Mouse (Mus musculus) limb, embryonic 12.5 days (tissue): ENCODE data around the gene Tpsab1. TPM values are rescaled to one million over a fixed set of nuclear protein-coding genes. Genes with fewer than 3 reads are reported as not detected.

Experiments
- ATAC-seq: fragments of 200-750 bp; cut with Nextera tagmentation; 2 replicates; pipeline ENCODE4 v1.8.0; 2017; ENCODE audit warnings: low read depth, moderate TSS enrichment; ENCODE audit not compliant: insufficient number of reproducible peaks, insufficient read depth, low FRiP score, low TSS enrichment
- H3K27ac ChIP-seq: fragments of 300-500 bp; sonication (generic); 2 replicates; pipeline ENCODE4 v1.5.1; 2016; ENCODE audit warnings: mild to moderate bottlenecking, moderate library complexity
- H3K27me3 ChIP-seq: fragments of 300-500 bp; sonication (generic); 2 replicates; pipeline ENCODE4 v1.6.1; 2016; ENCODE audit warnings: mild to moderate bottlenecking, moderate library complexity
- H3K36me3 ChIP-seq: fragments of 300-500 bp; sonication (generic); 2 replicates; pipeline ENCODE4 v1.6.1; 2016; ENCODE audit warnings: mild to moderate bottlenecking, moderate library complexity
- H3K4me1 ChIP-seq: fragments of 300-500 bp; sonication (generic); replicated peaks from 2 replicates; pipeline ENCODE4 v1.6.1; 2016
- H3K4me2 ChIP-seq: fragments of 300-500 bp; sonication (generic); 2 replicates; pipeline ENCODE4 v1.6.1; 2016; ENCODE audit warnings: mild to moderate bottlenecking, moderate library complexity
- H3K4me3 ChIP-seq: fragments of 300-500 bp; sonication (generic); replicated peaks from 2 replicates; pipeline ENCODE4 v1.5.1; 2016; ENCODE audit warnings: mild to moderate bottlenecking
- H3K9ac ChIP-seq: fragments of 300-500 bp; sonication (generic); replicated peaks from 2 replicates; pipeline ENCODE4 v1.6.1; 2016; ENCODE audit warnings: mild to moderate bottlenecking, moderate library complexity
- H3K9me3 ChIP-seq: fragments of 300-500 bp; sonication (generic); 2 replicates; pipeline ENCODE4 v1.6.1; 2016; ENCODE audit warnings: mild to moderate bottlenecking, moderate library complexity
- WGBS: fragments of 180-500 bp; shearing (Covaris S2); methylation state at CpG from one replicate; pipeline ENCODE4 v1.1.7; 2016; 5-methylcytosine and 5-hydroxymethylcytosine counted together
- polyA plus RNA-seq: library from polyadenylated mRNA; unstranded; fragments of >200 nt; fragmentation: Nextera tagmentation; extraction: Ambion mirVana; gene quantifications from 2 replicates; pipeline ENCODE4 v1.2.1, GENCODE M21; 2016

Gene Tpsab1
- not detected in 2 replicates for polyA plus RNA-seq

DNA sequence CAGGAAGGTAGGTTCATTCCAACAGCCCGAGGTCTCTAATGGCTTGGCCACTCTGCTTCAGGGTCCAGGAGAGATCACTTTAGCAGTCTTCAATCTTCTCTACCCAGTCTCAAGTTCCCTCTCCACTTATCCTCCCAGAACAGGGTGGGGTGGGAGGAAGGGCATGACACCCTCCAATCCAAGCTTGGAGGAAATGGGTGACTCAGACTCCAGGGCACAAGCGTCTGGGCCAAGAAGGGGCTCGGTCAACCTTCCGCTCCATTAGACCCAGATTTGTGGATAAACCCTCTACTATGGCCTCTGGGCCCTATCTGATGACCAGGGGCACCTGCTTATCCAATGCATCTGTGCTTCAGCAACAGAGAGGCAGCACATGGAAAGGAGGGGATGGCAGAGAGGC, at the start of gene Tpsab1:
Tpsab1 (minus strand) TSS at position 101 of the 400 bp plus-strand sequence.
- no peak within 1 kb of the TSS for H3K4me3 ChIP-seq
- H3K9me3 ChIP-seq: no peaks in the 10 kb centered on the region
- H3K27ac ChIP-seq: no peak within 1 kb of the TSS
- H3K9ac ChIP-seq: no peak within 1 kb of the TSS
- ATAC-seq: no peak
- no peaks in the 10 kb centered on the region for H3K36me3 ChIP-seq
- no peak within 1 kb of the TSS for H3K4me2 ChIP-seq
- H3K4me1 ChIP-seq: no peaks in the 10 kb centered on the region
- WGBS: 91% methylated on average over 4 of the region's 4 CpGs
- peaks cover 3% of the 10 kb centered on the region; the same call in 1 of the 2 replicates for H3K27me3 ChIP-seq

DNA sequence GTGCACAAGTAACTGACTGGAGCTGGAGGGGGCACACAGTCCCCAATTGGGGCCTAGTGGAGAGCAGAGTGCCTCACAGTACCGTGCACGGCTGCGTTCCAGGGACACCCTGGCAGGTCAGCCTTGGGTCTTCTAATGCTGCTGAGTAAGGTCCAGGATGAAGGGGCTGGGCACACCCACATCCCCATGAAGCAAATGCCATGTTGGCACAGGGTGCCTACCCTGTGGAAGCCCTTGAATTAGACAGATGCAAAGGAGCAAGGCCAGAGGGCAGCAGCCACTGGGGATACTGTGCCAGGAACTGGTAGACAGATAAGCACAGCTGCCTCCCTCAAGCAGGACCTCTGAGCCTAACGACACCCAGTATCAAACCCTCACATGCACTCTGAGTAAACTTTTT, 49.2 kb upstream of the Tpsab1 start:
- ATAC-seq: no peak
- no peak overlapping the region for H3K4me2 ChIP-seq
- 83% methylated on average over 4 of the region's 4 CpGs for WGBS
- H3K4me1 ChIP-seq: peaks cover 17% of the 10 kb centered on the region
- no peak overlapping the region for H3K27ac ChIP-seq
- no peak overlapping the region for H3K4me3 ChIP-seq
- no peak overlapping the region for H3K9ac ChIP-seq
- peaks cover 77% of the 10 kb centered on the region for H3K36me3 ChIP-seq
- H3K9me3 ChIP-seq: no peaks in the 10 kb centered on the region
- no peaks in the 10 kb centered on the region; the same call in 1 of the 2 replicates for H3K27me3 ChIP-seq

- no peak for ATAC-seq
- WGBS: 42% methylated on average over 9 of the region's 9 CpGs
- peaks cover 45% of the 10 kb centered on the region for H3K36me3 ChIP-seq
- H3K4me2 ChIP-seq: no peak overlapping the region
- no peaks in the 10 kb centered on the region for H3K4me1 ChIP-seq
- H3K9ac ChIP-seq: no peak overlapping the region
- H3K9me3 ChIP-seq: no peaks in the 10 kb centered on the region
- H3K27ac ChIP-seq: no peak overlapping the region
- peaks cover 6% of the 10 kb centered on the region; the same call in 1 of the 2 replicates for H3K27me3 ChIP-seq
- H3K4me3 ChIP-seq: no peak overlapping the region
These were observed 28.6 kb upstream of the Tpsab1 start for GRCm38 (mm10) chr17:25374011-25374410.

- H3K4me2 ChIP-seq: no peak overlapping the region
- H3K4me3 ChIP-seq: no peak overlapping the region
- H3K27ac ChIP-seq: no peak overlapping the region
- H3K4me1 ChIP-seq: no peaks in the 10 kb centered on the region
- WGBS: 79% methylated on average over 8 of the region's 8 CpGs
- no peak for ATAC-seq
- peaks cover 32% of the 10 kb centered on the region for H3K36me3 ChIP-seq
- no peaks in the 10 kb centered on the region for H3K9me3 ChIP-seq
- H3K27me3 ChIP-seq: peaks cover 6% of the 10 kb centered on the region; the same call in 1 of the 2 replicates
- no peak overlapping the region for H3K9ac ChIP-seq
These were observed 27.1 kb upstream of the Tpsab1 start for GRCm38 (mm10) chr17:25372491-25372890.

- ATAC-seq: no peak
- H3K4me1 ChIP-seq: no peaks in the 10 kb centered on the region
- H3K4me3 ChIP-seq: no peak within 1 kb of the TSS
- H3K4me2 ChIP-seq: no peak within 1 kb of the TSS
- H3K9ac ChIP-seq: no peak within 1 kb of the TSS
- 84% methylated on average over 3 of the region's 3 CpGs for WGBS
- no peak within 1 kb of the TSS for H3K27ac ChIP-seq
- no peaks in the 10 kb centered on the region for H3K36me3 ChIP-seq
- no peaks in the 10 kb centered on the region for H3K9me3 ChIP-seq
- peaks cover 19% of the 10 kb centered on the region for H3K27me3 ChIP-seq
These were observed 23.6 kb upstream of the Tpsab1 start, which contains the start of gene Tpsg1 for GRCm38 (mm10) chr17:25368973-25369372. Gene Tpsg1, plus strand, starts transcription at chr17:25369273.

- H3K27me3 ChIP-seq: peaks cover 22% of the 10 kb centered on the region
- WGBS: 60% methylated on average over 2 of the region's 2 CpGs
- no peak for ATAC-seq
- H3K4me2 ChIP-seq: no peak within 1 kb of the TSS
- H3K4me1 ChIP-seq: no peaks in the 10 kb centered on the region
- H3K36me3 ChIP-seq: no peaks in the 10 kb centered on the region
- H3K27ac ChIP-seq: no peak within 1 kb of the TSS
- H3K9ac ChIP-seq: no peak within 1 kb of the TSS
- no peak within 1 kb of the TSS for H3K4me3 ChIP-seq
- no peaks in the 10 kb centered on the region for H3K9me3 ChIP-seq
These were observed 20.6 kb upstream of the Tpsab1 start, which contains the start of gene Tpsb2 for GRCm38 (mm10) chr17:25366005-25366404. Gene Tpsb2, plus strand, starts transcription at chr17:25366305.

DNA sequence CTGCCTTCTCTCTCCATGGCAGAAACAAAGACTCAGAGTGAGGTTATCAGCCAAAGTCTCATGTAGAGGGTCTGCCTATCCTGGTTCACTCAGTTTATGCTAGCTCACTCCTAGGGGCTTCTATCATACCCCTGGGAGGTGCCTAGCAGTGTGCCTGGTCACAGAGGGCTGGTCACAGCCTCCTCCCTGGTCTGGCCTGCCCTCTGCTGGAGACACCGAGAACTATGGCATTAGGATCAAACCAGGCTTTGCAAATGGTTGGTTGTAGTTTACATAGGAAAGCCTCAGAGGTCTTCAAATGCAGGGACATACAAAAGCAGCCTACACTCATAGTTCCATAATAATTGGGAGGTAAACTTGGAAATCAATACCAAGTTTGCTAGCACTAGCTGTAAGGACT, 18.4 kb upstream of the Tpsab1 start:
- no peak overlapping the region for H3K9ac ChIP-seq
- no peak overlapping the region for H3K27ac ChIP-seq
- no peaks in the 10 kb centered on the region for H3K36me3 ChIP-seq
- H3K27me3 ChIP-seq: peaks cover 20% of the 10 kb centered on the region
- H3K9me3 ChIP-seq: no peaks in the 10 kb centered on the region
- no peaks in the 10 kb centered on the region for H3K4me1 ChIP-seq
- no peak overlapping the region for H3K4me3 ChIP-seq
- no peak for ATAC-seq
- H3K4me2 ChIP-seq: no peak overlapping the region
- WGBS: 13% methylated on average over 1 of the region's 1 CpGs

GRCm38 (mm10) chr17:25361291-25361690, 15.9 kb upstream of the Tpsab1 start:
- no peaks in the 10 kb centered on the region for H3K9me3 ChIP-seq
- no peaks in the 10 kb centered on the region for H3K36me3 ChIP-seq
- H3K27ac ChIP-seq: no peak overlapping the region
- no peaks in the 10 kb centered on the region for H3K4me1 ChIP-seq
- H3K4me3 ChIP-seq: no peak overlapping the region
- WGBS: 72% methylated on average over 2 of the region's 2 CpGs
- no peak for ATAC-seq
- H3K4me2 ChIP-seq: no peak overlapping the region
- H3K9ac ChIP-seq: no peak overlapping the region
- peaks cover 20% of the 10 kb centered on the region for H3K27me3 ChIP-seq

GRCm38 (mm10) chr17:25341490-25341889, 3.9 kb downstream of the Tpsab1 start:
- no peak overlapping the region for H3K4me2 ChIP-seq
- H3K9me3 ChIP-seq: no peaks in the 10 kb centered on the region
- H3K4me1 ChIP-seq: no peaks in the 10 kb centered on the region
- H3K27me3 ChIP-seq: peaks cover 7% of the 10 kb centered on the region; the same call in 1 of the 2 replicates
- 51% methylated on average over 3 of the region's 3 CpGs for WGBS
- no peak overlapping the region; the same call in 1 of the 2 replicates for H3K9ac ChIP-seq
- H3K27ac ChIP-seq: no peak overlapping the region
- ATAC-seq: no peak
- no peak overlapping the region for H3K4me3 ChIP-seq
- no peaks in the 10 kb centered on the region for H3K36me3 ChIP-seq

DNA sequence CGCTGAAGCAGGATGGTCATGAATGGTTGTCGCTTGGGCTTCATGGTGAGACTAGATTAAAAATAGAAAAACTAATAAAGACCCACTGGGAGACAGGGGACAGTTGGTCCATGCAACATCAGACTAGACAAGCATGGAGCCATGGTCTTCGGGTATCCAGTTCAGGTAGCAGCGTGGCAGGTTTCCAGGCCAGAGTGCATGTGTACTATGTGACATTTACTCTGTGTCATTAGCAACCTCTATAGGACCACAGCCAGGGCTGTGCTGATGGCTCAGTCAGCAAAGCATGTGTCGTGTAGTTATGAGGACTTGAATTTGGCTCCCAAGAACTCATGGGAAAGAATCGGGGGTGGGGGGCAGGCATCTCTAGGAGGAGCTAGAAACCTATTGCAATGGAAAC, 5.4 kb downstream of the Tpsab1 start:
- no peaks in the 10 kb centered on the region for H3K4me1 ChIP-seq
- WGBS: 83% methylated on average over 6 of the region's 6 CpGs
- H3K27ac ChIP-seq: no peak overlapping the region
- peaks cover 10% of the 10 kb centered on the region; the same call in 1 of the 2 replicates for H3K27me3 ChIP-seq
- no peak for ATAC-seq
- H3K9ac ChIP-seq: no peak overlapping the region
- no peaks in the 10 kb centered on the region for H3K36me3 ChIP-seq
- no peak overlapping the region for H3K4me2 ChIP-seq
- H3K9me3 ChIP-seq: no peaks in the 10 kb centered on the region
- no peak overlapping the region for H3K4me3 ChIP-seq

GRCm38 (mm10) chr17:25338218-25338617, 7.1 kb downstream of the Tpsab1 start:
- H3K4me1 ChIP-seq: no peaks in the 10 kb centered on the region
- H3K9ac ChIP-seq: no peak overlapping the region
- no peak for ATAC-seq
- H3K36me3 ChIP-seq: no peaks in the 10 kb centered on the region
- no peak overlapping the region for H3K27ac ChIP-seq
- WGBS: 79% methylated on average over 4 of the region's 4 CpGs
- no peaks in the 10 kb centered on the region for H3K9me3 ChIP-seq
- no peak overlapping the region for H3K4me3 ChIP-seq
- no peak overlapping the region for H3K4me2 ChIP-seq
- peaks cover 18% of the 10 kb centered on the region for H3K27me3 ChIP-seq

DNA sequence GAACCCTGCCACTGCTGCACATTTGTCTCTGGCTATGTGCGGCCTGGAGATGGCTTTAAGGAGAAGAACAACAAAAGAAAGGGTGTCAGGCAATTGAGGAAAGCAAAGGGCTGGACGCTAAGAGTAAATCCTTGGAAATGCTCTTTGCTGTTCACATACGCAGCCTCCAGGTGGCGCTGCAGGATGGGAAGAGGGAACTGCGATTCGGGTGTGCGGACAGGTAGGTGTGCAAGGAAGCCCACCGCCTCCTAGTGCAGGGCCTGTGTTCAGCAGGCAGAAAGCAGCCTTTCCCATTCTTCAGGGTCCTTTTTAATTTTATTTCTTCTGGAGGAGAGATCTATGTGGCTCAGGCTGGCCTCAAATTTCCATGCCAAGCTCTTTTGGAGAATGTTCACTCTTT, 11.4 kb downstream of the Tpsab1 start:
- Histone ChIP-seq H3K27ac (no peak overlapping the region), H3K4me3 (no peak overlapping the region), H3K9ac (no peak overlapping the region), H3K4me2 (no peak overlapping the region), H3K36me3 (no peaks in the 10 kb centered on the region), H3K9me3 (no peaks in the 10 kb centered on the region), H3K27me3 (peaks cover 34% of the 10 kb centered on the region), H3K4me1 (no peaks in the 10 kb centered on the region)
- 5% methylated on average over 8 of the region's 8 CpGs for WGBS
- ATAC-seq: no peak
